Mouse (Mus musculus): ENCODE results near the gene Vmn1r208. TPM values are rescaled to one million over a fixed set of nuclear protein-coding genes. Genes with fewer than 3 reads are reported as not detected.

Gene Vmn1r208
- polyA plus RNA-seq, 1 experiment from 2014 or later: not detected

Other genes starting within 250 kb of the Vmn1r208 start
- gene Vmn1r204, start 224.2 kb downstream of the Vmn1r208 start, polyA plus RNA-seq (2015; fragmentation: Nextera tagmentation; extraction: Ambion mirVana): not detected in 2 replicates
- gene Vmn1r205, start 184.4 kb downstream of the Vmn1r208 start, polyA plus RNA-seq (2015; fragmentation: Nextera tagmentation; extraction: Ambion mirVana): not detected in 2 replicates
- not detected in 2 replicates for gene Vmn1r206, start 153.1 kb downstream of the Vmn1r208 start, polyA plus RNA-seq (2015; fragmentation: Nextera tagmentation; extraction: Ambion mirVana)
- not detected in 2 replicates for gene Vmn1r207-ps, start 47.8 kb downstream of the Vmn1r208 start, polyA plus RNA-seq (2015; fragmentation: Nextera tagmentation; extraction: Ambion mirVana)
- gene Vmn1r209, start 32.3 kb upstream of the Vmn1r208 start, polyA plus RNA-seq (2015; fragmentation: Nextera tagmentation; extraction: Ambion mirVana): not detected in 2 replicates
- gene Vmn1r210, start 53.9 kb upstream of the Vmn1r208 start, polyA plus RNA-seq (2015; fragmentation: Nextera tagmentation; extraction: Ambion mirVana): not detected in 2 replicates
- not detected in 2 replicates for gene Vmn1r211, start 80.2 kb upstream of the Vmn1r208 start, polyA plus RNA-seq (2015; fragmentation: Nextera tagmentation; extraction: Ambion mirVana)
- gene Vmn1r212, start 106.8 kb upstream of the Vmn1r208 start, polyA plus RNA-seq (2015; fragmentation: Nextera tagmentation; extraction: Ambion mirVana): not detected in 2 replicates
- gene Vmn1r213, start 230.3 kb upstream of the Vmn1r208 start, polyA plus RNA-seq (2015; fragmentation: Nextera tagmentation; extraction: Ambion mirVana): not detected in 2 replicates

All from lung, postnatal 0 days (tissue).